Mouse (Mus musculus): Measurements from ENCODE around the gene Dclre1a.

The Dclre1a gene

DNA sequence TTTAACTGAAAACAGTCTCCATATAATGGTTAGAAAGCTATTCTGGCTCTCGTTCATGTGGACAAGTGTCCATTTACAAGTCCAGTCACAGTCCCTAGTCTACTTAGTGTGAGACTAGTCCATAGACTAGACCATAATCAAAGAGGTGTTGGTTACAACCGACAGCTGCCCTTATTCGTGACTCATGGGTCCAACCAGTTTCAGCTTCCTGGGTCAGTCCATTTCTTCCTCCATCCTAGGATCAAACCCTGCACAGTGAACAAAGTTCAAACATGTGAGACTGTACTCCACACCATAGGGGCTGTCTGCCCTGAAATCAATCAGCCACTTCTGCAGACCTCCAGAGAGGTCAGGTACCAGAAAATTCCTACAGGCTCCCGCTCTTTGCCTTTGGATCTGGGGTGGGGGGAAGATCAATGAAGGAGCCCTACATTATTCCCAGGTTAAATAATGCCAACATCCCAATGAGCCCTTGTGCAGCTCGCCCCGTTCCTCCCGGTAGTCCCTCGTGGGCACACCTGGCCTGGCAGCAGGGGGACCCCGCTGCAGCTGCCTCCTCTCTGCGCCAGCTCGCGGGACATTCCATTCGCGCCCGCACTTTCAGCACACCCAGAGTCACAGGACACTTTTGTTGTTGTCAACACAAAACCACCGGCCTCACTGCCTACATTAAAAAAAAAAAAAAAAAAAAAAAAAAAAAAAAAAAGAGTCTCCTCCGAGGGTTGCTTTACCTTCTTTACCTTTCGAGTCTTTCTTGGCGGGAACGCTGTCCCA, at the start of gene Dclre1a:
Gene Dclre1a (minus strand): TSS at position 767 of the 774 bp plus-strand sequence.
- peak; percentile 79 for DNase-seq (ENCODE audit: low spot score)

DNA sequence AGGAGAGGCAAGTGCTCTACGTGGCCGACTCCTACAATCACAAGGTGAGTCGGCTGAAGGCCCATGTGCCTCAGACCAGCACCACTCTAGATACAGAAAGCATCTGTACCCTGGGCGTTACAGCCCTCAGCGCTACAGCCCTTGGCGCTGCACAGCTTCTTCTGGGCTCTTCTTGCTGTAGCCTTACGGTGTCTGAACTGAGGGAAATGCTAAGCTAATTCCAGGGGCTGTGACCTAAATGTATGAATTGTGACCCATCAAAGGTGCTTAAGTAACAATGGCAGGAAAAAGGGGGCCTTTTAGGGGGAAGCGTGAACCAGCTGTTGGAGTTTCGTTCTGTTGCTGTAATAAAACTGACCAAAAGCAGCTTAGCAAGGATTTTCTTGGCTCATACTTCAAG, 44.5 kb upstream of the Dclre1a start:
- DNase-seq (ENCODE audit: low spot score), result no peak

DNA sequence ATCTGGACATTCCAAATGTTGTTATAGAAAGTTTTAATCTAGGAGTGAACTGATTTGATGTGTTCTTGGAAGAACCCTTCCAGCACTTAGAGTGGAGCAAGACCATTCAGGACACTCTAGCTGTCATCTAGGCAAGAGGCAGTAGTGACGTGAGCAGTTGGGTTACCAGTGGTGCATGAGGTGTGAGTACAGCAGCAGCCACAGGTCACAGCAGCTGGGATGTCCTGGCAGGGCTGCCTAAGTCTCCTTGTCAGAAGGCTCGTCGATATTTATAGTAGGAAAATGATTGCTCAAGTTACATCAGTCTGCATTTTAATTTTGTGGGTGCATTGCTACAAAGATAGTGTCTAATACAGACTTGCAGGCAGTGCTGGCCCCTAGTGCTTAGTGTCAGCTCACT, 42.2 kb upstream of the Dclre1a start:
- no peak for DNase-seq (ENCODE audit: low spot score)

DNA sequence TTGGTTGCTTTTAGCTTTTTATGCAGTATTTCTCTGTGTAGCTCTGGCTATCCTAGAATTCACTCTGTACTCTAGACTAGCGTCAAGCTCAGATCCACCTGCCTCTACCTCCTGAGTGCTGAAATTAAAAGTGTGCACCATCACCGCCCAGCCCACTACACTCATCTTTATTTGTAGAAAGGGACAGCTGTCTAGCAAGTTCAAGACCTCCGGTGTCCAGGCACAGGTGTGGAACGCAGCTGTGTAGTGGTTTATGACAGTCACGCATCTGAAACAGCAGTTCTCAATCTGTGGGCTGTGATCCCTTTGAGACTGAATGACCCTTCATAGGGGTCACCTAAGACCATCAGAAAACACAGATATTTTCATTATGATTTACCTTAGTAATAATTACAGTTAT, 41.4 kb upstream of the Dclre1a start:
- DNase-seq (ENCODE audit: low spot score), result no peak

DNA sequence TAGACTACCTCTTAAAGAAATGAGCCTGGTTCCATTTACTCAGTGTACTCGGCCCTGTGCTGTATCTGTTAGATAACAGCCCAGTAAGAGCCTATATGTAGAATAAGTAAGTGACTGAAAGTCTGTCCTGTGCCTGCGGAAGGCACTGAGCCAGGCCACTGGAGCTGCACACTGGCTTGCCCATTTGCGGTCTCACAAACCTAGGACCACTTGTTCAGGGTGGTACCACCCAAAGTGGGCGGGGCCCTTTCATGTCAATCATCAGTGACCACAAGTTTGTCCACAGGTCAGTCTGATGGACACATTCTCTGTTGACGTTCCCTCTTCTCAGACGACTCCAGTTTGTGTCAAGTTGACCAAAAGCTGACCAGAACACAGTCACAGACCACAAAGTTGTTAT, 41.0 kb upstream of the Dclre1a start:
- DNase-seq (ENCODE audit: low spot score), result no peak

DNA sequence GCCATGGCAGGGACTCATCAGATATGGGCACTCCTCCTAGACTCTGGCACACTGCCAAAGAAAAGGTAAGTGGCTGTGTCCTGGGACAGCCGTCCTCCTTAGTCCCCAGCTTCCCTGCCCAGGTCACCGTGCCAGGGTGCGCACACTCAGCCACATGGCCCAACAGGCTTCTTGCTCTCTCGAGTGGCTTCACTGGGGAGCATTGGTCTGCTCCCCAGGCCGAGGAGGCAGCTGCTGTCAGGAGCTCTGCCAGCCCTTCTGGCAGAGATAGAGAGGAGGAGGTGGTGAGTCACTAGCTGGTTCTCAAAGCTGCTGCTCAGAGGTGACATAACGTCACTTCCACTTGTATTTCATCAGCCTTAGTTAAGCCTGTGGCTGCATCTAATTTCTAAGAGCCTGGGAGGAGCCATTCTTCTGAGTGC, 40.2 kb upstream of the Dclre1a start:
- no peak for DNase-seq (ENCODE audit: low spot score)

DNA sequence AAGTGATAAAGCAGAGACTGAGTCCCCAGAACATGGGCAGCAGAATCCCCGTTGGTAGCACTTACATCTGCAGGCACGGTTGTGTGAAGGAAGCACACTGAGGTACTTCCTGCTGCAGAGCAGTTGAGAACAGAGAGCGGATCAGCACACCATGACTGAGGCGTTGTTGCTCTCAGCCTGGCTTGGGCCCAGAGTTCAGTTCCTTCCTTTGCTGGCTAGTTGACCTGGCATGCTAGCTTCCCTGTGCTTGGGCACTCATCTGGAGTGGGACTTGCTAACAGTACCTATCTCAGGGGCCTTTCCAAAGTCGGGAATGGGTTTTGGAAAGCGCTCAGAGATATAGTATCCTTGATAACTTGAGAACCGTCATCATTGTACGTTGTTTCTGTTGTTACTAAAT, 38.3 kb upstream of the Dclre1a start:
- DNase-seq (ENCODE audit: low spot score), result no peak

DNA sequence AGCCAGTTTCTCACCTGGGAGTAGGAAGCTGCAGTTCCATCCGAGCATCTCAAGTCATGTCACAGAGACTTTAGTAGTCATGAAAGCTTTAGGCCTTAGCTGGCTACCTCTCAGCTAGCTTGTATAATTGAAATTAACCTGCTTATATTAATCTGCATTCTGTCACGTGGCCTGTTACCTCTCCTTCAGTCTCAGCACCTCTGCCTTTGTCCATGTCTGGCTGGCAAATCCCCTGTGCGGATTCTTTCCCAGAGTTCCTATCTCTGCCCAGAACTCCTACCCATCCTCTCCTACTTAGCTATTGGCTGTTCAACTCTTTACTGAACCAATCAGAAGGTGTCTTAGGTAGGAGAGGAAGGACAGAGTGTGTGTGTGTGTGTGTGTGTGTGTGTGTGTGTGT, 36.3 kb upstream of the Dclre1a start:
- no peak for DNase-seq (ENCODE audit: low spot score)

DNA sequence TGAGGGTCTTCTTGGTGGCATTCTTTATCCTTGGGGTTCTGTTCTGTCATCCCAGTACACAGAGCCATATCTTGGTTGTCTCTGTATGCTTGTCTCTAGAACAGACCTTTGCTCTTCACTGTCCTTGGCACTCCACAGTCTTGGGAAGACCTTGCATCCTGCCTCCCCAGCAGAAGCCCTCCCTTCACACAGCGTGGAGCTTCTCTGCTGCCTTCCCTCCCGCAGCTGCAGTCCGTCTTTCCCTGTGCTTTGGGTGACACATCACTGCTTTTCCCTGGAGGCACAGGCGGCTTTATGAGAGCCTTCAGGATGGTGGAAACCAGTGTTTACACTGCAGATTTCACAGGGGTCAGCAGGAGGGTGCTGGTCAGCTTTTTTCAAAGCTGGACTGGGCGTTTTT, 35.8 kb upstream of the Dclre1a start:
- no peak for DNase-seq (ENCODE audit: low spot score)

DNA sequence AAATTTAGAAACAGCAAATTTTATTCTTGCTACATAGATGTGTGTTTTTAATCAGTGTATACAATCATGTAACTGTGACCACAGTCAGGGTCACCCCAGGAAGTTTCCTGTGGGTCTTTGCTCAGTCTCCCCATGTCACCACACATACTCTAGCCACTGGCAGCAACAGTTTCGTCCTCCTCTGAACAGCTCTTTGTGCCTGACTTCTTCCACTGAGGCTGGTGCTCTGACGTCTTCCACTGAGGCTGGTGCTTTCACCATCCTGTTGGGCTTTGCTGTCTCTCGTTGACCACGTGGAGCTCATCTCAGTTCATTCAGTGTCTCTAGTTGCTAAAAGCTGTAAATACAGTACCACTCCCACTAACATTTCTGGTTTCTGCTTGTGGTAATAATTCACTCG, 34.0 kb upstream of the Dclre1a start:
- no peak for DNase-seq (ENCODE audit: low spot score)

DNA sequence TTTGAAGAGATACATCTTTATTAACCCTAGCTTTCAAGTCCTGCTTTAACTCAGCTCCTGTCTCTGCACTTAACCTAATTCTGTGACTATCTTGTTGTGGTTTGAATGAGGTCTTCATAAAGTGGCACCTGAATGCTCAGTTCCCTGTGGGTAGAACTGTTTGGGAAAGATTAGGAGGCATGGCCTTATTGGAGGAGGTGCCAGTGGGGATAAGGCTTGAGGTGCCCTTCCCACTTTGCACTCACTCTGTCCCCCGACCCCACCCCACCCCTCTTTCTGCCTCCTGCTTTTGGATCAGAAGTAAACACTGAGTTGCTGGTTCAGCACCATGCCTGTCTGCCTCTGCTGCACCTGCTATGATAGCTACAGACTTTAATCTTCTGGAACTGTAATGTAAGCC, 29.8 kb upstream of the Dclre1a start:
- no peak for DNase-seq (ENCODE audit: low spot score)

DNA sequence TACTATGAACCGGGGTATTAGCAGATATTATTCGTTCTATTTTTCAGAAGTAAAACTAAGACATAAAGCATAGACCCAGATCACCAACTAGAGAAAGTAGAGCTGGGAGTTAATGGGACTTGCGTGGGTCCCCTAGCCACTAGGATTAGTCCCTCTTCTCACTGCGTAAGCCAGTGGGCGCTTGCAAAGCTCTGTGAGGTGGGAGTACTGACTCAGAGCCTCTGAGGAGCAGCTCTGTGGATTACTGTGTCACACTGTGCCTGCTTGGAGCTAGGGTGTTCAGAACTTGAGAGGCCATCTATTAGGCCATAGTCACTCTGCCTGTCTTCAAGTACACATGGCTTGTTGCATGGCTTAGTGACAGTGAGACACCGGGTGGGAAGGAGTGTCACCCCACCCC, 25.2 kb upstream of the Dclre1a start:
- DNase-seq (ENCODE audit: low spot score), result no peak

DNA sequence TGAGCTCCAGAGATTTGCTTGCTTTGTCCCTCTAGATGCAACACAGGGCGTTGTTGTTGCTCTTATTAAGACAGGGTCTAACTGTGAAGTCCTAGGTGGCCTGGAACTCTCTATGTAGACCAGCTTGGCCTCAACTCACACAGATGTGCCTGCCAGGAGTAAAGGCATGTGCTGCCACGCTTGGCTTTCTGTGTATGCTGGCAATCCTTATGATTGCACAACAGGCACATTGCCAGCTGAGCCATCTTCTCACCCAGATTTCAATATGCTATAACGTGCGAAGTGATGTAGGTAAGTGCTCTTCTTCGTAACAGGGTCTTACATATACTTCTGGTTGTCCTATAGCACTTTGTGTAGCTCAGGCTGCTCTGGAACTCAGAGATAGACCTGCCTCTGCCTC, 23.9 kb upstream of the Dclre1a start:
- no peak for DNase-seq (ENCODE audit: low spot score)

DNA sequence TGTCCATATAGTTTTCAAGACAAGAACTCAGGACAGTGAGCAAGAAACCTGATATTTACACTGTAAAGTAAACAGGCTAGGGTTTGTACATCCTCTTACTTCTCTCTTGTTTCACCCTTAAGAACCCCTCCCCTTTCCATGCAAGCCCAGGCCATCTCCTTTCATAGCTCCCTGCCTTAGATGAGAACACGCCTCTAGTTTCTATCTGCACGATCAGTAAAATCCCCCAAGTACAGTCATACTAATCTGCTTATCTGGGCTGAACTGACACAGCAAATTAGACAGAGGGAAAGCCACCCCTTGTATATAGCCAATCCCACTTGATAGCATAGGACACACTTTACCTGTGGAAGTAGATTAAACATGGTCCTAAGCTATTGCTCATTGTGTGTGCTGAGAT, 23.2 kb upstream of the Dclre1a start:
- no peak for DNase-seq (ENCODE audit: low spot score)

DNA sequence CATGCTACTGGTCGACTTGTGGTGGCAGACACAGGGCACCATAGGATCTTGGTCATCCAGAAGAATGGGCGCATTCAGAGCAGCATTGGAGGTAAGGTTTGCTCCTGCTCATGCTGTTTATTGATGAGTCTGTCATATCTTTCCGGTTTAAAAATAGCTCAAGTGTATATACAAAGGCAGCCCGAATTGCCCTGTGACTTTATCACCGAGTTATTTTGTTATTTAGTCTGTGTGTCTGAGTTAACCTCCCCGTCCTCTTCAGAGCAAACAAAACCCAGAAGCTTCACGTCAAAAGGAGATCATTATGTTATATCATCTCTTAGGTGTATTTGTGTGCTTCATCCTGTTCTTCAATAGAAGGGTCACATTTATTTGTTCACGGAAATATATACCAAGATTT, 22.8 kb upstream of the Dclre1a start:
- DNase-seq (ENCODE audit: low spot score), result no peak

DNA sequence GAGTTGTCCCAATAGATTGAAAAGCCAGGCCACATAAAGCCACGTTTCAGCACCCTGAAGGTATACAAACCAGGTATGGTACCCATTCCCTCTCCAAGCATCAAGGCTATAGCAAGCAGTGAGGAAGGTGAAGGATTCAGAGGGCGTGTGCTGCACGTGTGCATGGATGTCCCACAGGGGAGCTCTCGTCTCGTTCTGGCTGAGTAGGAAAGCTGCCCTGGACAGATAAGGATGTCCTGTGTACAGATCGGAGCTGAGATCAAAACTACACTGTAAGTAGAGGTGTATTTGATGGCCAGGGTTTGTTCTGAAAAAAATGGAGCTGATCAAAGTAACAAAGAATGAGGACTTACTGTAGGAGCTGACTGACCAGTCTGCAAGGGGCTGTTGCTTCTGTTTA, 18.9 kb upstream of the Dclre1a start:
- DNase-seq (ENCODE audit: low spot score), result no peak

DNA sequence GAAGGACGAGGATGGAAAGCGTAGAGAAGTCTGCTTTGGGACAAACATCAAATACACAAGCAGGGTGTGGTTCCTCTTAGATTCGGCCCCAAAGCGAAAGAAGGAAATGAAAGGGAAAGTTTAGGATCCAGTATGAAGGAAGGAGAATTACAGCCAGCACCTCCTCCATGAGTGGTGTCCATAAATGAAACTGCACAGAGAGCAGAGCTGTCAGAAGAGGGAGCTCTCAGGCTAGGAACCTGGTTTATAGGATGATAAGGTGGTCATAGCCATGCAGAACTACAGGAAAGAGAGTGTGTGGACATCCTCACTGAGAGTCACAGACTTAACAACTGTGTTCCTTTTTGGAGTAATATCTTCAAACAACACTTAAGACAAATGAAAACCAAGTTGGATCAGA, 18.0 kb upstream of the Dclre1a start:
- no peak for DNase-seq (ENCODE audit: low spot score)

DNA sequence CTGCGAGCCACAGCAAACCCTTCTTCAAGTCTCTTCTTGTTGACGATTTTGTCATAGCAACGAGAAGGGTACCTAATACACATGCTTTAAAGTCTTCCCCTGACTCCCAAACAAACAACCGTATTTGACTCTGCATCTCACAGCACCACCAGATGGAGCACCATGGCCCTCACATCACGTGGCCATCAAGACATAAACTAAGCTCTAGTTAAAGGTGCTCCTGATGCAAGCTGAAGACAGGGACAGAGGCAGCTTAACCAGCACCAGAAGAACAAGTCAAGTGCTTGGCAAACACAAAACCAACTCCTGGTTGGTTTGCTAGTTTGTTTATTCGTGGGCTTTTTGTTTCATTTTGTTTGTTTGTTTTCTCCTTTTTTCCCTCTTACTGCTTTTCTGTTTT, 17.3 kb upstream of the Dclre1a start:
- DNase-seq (ENCODE audit: low spot score), result no peak

DNA sequence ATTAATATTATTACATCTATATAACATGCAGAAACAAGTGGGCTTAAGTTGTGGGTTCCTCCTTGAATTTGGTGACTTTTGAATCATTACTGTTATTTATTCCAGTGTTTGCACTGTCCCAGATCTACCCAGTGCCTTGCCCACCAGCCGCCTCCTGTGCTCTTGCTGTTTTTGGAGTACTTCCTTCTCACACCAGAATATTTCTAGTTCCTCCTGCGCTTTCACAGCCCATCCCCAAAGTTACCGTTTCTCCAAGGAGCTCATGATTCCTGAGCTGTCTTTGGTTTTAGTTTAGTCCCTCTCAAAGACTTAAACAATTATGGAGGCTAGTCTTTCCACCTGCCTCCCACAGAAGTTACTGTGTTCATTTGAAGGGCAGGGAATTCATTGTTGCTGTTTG, 15.4 kb upstream of the Dclre1a start:
- DNase-seq (ENCODE audit: low spot score), result no peak

DNA sequence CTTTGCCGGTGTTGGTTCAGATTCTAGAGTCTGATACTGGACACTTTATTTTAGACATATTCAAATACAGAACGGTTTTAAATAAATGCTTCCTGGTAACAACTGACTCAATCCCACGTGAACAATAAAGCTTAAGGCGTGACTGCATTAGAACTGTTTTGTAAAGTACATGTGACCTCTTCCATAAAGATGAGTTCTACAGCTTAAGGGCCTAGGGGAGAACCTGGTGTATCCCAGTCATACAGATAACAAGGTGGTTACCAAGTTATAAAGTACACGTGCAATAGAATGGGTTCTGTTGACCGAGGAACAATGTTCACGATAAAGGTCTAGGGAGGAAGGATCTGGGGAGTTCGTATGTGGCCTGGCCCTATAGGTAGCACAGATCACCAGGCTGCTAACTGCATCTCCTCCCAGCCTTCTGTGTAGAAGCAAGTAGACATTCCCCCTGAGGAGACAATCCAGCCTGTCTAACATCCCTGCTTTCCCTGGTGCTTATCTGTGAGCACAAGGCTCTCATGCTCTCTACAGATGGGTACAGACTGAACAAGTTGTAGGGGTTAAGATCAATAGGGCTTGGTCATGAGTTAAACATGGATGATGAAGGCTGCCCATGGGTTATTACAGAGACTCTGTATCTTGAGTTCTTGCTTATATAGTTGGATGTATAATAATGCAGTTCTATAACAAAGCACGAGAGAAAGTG, 14.6 kb upstream of the Dclre1a start:
- no peak for DNase-seq (ENCODE audit: low spot score)

DNA sequence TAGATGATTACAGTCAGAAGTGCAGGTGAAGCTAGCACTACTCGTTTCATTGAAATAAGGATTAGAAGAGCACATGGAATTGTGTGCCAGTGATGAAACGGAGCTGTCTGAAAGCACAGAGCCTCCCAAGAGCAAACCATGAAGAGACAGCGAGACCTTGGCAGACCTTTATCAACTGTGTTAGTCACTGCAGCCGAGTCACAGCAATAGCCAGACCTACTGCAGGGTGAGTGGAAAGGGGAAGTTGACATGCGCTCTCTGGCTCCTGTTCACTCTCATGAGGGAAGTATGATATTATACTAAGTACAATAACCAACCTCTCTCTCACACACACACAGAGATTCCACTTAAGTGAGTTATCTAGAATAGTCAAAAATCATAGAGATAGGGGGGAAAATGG, 8.0 kb upstream of the Dclre1a start:
- no peak for DNase-seq (ENCODE audit: low spot score)

DNA sequence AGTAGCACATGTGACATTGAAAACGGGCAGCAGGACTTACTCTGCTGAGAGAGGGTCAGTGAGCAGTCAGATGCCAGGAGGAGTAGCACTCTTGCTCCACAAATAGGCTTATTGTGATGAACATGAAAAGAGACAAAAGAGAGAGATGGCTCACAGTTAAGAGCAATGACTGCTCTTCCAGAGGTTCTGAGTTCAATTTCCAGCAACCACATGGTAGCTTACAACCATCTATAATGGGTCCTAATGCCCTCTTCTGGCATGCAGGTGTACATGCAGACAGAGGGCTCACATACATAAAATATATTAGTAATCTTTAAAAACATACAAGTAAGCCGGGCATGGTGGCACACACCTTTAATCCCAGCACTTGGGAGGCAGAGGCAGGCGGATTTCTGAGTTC, 5.2 kb upstream of the Dclre1a start:
- DNase-seq (ENCODE audit: low spot score), result no peak

DNA sequence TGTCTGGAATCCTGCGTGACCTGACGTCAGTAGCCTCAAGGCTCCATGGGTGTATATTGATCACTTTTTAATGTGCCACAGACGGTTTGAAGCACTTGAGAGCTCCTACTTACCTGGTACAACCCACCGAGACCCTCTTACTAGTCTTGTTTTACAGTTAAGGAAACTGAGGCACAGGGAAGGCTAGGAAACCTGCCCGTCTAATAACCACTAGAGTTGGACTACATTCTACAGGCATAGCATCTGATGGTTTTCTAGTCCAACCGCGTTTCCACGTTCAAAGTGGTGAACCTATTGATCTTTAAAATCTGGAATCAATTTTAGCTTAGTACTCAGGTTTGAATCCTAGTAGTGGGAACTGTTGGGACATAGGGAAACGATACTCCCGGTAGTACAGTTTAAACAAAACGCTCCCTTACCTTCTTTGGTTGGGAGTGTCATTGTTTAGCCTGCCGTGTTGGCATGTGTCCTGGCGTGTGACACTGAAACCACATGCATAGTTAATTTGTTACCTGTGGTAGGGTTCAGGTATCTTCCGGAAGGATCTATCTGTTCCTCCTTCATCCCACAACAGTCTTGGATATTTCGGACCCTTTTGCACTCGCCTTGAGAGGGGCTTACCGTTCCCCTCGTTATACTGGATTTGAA, 1.1 kb upstream of the Dclre1a start:
- DNase-seq (ENCODE audit: low spot score), result no peak

Measured in testis, postnatal 14 days (tissue).